Mouse (Mus musculus) common myeloid progenitor, adult 5-6 weeks (primary cell): ENCODE results near the gene Hlcs. TPM values are rescaled to one million over a fixed set of nuclear protein-coding genes. Genes with fewer than 3 reads are reported as not detected.

Source experiments
- ATAC-seq: replicated peaks from 2 replicates; pipeline ENCODE4 v1.8.0; 2016; ENCODE audit warnings: low read depth, mild to moderate bottlenecking, moderate TSS enrichment, inconsistent platforms; ENCODE audit not compliant: poor library complexity, severe bottlenecking
- total RNA-seq: library from RNA; stranded (forward); fragments of 200-1000, 187-1606 nt; gene quantifications from 2 replicates; pipeline ENCODE4 v1.2.3, GENCODE M21; 2017

Hlcs gene
- total RNA-seq, 1 experiment from 2014 or later = 11.3 TPM

GRCm38 (mm10) chr16:94122347-94122746, 191.0 kb downstream of the Hlcs start:
- ATAC-seq = peak; percentile 33

- no peak for ATAC-seq
Observed at GRCm38 (mm10) chr16:94118394-94118793, 195.0 kb downstream of the Hlcs start.

DNA sequence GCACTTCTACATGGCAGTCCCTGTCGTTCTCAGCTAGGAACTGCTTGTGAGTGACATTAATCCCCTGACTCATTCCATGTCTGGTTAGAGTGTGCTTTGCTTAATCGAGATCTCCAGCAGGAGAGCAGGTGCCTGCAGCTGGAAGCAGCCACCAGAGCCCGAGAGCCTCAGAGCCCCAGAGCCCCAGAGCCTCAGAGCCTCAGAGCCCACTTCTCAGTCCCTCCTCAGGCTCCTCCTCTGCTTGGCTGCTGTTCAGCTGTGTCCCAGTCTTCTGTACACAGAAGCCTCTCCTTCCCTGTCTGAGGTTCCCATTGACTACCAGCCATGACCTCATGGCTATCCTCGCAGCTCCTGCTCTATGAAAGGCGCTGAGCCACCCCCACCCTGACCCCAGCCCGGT, 196.0 kb downstream of the Hlcs start:
- ATAC-seq = no peak

DNA sequence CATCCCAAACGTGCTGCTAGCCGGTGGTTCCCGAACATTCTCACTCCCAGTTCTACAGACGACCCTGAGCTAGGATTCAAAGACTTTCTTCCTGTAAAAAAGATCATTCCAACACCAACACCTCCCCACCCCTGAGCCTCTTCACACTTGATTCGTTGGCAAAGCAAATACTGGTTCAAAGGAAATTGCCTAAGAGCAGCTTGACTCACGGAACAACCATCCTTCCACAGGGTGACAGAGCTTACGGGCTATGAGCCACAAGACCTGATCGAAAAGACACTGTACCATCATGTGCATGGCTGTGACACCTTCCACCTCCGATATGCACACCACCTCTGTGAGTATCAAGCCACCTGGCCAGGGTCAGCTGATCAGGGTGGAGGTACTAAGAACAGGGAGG, 198.7 kb downstream of the Hlcs start:
- no peak for ATAC-seq

- ATAC-seq = 0 out of 2 replicates have a peak, but pooled peaks have one; percentile 47
Observed at GRCm38 (mm10) chr16:94113160-94113559, 200.2 kb downstream of the Hlcs start.

GRCm38 (mm10) chr16:94097724-94098455, 215.5 kb downstream of the Hlcs start:
- ATAC-seq = no peak

GRCm38 (mm10) chr16:94096479-94096878, 216.9 kb downstream of the Hlcs start:
- no peak for ATAC-seq

DNA sequence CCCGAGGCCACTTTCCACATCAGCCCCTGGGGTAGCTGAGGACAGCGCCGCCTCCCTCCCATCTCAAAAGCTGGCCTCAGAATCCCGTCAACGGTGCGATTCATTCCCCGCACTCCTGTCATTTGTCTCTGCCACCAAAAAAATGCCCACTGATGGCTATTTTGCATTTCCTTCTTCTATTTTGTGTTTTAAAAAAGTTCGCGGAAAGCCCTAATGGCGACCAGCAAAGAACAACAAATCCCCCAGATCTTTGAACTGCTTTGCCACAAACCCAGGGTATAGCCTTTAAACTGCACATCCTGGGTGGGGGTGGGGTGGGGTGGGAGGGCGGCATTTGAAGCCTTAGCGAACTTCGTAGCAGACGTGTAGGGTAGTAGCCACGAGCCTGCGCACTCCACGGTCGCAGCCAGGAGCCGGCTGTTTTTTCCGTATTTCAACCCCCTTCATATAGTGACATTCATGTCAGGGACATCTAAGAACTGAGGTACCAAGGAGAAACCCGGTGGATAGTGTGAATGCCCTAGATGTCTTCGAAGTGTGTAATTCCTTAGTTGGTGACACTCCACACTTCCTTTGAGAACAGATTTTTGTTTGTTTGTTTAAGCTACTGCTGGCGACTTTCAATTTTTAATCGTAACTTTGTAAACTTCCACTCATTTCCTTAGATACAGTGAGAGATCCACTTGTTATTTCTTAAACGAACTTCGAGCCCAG, 218.1 kb downstream of the Hlcs start:
- ATAC-seq = no peak

DNA sequence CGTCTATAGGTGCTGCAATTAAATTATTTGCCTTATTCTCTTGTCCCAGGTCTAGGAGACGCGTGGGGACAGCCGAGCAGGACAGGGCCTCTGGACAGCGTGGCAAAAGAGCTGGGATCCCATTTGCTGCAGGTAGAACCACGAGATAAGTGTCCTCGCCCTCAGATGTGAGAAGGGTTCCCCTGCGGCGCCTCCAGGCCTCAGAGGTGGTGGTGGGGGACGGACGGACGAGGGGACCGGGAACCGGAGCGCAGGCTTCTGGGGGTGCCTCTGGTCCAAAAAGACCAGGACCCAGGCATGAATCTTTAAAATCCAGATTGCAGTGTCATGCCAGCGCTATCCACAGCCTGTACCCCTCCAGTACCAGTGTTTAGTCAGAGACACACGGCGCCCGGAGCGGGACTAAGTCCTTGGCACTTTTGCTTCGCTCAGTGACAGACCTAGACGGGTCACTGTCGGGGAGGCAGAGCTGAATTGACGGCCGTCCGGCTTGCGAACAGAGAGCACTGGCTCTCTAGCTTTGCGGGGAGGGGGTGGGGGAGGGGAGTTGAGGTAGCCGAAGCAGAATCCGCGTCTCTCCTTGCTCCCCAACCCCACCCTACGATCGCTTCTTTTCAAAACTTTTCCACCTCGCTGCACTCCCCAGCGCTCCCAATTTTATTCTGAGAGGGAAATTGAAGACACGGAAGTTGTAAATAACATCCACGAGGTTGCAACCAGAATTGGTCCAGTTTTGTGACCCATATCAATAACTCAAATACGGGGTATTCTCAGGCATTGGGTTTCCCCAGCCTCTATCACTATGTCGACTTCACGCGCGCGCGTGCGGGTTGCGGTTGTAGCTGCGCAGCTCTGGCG, 218.9 kb downstream of the Hlcs start:
- ATAC-seq = 0 out of 2 replicates have a peak, but pooled peaks have one; percentile 13

DNA sequence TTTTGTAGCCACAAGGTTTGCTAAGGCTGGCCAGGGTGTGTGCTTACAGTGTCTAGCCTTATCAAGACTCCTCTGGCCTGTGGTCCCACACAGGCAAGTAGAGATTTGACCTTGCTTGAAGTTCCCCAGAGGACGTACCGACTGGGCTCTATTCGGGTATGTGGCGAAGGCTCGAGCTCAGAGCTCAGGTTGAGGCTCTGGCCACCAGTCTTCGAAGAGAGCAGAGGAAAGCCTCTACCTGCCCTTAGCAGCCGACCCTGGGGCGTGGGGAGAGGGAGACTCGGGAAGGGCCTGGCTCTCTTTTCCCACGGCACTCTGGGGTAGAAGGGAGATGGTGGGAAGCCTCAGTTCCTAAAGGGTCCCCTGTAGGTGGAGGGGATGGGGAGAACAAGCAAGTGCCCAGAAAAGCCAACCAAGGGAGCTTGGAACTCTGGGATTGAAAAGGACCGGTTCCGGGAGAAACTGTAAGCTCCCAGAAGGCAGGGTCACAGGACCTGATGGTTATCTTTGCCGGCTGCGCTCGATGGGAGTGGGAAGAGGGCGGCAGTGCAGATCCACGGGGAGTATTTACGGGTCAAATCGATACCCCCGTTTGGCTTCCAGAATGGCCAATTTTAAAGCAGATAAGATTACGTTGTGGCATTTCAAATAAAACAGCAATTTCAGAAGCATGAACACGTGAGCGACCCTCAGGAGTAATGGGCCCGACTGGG, 220.1 kb downstream of the Hlcs start:
- no peak for ATAC-seq

DNA sequence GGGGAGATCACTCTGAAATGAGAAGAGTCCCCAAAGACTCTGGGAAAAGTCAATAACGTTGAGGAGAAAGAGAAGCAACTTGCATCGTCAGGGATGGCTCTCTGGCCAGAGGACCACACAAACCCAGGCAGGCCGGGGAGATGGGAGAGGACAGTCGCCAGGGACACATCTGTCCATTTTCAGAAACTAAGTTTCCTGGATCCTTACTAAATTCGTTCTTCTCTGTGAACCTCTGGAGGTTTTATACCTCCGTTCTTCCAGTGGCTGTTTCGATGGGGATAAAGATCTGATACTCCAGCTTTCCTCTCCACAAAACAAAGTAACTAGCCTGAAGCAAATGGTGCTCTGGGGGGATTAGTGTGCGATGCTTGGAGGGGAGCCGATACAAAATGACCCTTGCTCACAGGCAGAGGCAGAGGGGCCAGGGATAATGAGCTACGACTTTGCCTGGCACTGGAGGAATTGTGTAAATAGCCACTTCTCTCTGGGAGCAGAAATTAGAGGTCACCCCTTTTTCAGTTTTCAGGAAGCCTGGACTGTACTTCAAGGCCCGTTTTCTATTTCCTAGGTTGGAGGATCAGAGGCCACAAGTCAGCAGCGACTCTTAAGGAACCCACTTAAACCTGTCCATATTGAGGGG, 220.7 kb downstream of the Hlcs start:
- ATAC-seq = no peak

DNA sequence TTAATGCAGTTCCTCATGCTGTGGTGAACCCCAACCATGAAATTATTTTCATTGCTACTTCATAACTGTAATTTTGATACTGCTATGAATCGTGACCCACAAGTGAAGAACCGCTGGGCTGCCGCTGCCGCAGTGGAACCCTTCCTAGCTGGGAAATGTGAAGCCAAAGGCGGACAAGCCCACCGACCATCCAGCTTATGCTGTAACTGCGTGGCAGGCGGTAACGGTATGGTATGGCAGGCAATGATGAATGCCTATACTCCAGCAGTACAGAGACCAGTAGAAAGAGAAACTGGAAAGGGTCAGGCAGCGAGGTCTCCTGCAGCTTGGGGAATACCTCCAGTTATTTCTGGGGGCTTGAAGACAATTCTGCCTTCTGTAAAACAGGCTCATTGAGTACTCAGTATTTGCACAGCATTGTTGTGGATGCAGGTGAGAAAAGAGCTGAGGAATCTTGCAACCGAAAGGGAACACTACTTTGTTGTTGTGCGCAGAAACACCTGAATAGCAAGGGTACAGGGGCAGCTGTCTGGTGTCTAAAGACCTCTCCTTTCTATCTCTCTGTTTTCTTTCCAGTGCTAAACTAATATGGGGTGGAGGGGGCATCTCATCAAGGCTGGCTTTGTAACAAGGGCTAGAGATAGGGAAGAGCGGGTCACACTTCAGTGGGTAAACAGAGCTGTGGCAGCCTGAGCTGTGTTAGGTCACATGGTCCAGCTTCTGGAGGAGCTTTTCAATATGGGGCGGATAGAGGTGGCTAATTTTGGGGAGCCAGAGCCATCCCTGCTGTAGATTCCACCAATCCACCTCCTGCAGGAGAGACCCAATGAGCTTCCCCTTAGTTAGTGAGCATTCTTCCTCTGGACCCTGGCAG, 224.3 kb downstream of the Hlcs start:
- no peak for ATAC-seq

GRCm38 (mm10) chr16:94088226-94088748, 225.1 kb downstream of the Hlcs start:
- no peak for ATAC-seq

DNA sequence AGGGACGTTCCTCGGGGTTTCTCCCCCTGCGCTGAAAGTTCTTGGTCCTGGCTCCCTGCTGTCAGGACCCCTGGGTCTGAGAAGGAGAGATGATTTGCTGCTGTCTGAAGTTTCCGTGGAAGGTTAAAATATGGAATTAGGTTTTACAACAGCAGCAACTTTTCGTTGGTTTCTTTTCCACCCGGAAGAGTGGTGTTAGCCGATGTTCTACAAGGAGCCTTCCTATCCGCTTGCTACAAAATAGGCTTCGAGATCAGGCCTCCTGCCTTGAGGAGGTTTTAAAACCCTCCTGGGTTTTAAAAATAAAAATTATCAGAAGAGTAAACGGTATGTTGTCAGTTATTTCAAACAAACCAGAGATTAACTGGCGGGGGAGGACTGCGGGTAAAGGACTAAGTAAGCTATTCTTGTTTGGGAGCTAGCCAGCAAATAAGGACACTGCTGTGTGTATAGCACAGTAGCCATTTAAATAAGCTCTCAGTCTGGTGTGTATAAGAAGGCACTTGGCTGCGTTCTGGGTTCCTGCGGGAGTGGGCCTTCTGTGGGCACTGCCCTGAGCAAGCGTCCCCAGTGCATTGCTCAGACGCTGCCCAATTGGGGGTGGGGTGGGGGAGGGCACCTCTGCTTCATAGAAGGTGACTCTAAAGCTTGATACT, 225.7 kb downstream of the Hlcs start:
- no peak for ATAC-seq

DNA sequence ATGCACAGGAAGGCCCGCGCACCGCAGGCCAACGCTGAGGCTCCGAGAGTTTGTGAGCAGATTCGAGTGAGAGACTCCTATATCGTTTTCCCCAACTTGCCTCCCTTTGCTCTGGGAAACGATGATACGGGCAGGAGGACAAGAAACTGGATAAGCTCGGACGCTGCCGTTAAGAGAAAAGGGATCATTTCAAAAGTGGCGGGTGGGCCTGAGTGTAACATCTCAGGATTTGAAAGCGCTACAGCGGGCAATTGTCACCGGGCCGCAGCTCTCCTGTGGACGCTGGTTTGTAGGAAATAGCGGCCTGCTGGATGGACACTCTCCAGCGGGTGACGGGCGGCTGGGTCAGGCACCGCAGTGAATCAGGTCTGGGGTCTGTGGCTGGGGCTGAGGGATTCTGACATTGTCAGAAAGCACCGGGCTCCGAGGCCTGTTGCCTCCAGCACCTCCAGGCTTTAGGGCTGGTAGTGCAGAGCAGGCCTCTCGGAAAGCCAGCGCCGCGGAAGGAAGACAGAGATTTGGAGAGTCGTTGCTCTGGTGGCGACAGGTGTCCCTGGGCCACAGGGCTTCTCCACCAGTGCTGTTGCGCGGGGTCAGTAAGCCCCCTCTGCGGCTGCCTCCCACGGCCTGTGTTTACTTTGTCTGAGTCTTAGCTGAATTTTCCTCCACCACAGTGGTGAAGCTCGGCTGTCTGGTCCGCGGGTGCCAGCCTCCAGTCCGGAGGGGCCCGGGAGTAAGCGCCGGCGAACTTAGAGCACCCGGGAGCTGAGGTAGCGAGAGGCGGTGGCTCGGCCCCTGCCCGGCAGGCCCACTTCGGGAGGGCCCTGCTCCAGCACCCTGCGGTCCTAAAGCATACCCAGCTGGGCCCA, 226.4 kb downstream of the Hlcs start:
- ATAC-seq = no peak

DNA sequence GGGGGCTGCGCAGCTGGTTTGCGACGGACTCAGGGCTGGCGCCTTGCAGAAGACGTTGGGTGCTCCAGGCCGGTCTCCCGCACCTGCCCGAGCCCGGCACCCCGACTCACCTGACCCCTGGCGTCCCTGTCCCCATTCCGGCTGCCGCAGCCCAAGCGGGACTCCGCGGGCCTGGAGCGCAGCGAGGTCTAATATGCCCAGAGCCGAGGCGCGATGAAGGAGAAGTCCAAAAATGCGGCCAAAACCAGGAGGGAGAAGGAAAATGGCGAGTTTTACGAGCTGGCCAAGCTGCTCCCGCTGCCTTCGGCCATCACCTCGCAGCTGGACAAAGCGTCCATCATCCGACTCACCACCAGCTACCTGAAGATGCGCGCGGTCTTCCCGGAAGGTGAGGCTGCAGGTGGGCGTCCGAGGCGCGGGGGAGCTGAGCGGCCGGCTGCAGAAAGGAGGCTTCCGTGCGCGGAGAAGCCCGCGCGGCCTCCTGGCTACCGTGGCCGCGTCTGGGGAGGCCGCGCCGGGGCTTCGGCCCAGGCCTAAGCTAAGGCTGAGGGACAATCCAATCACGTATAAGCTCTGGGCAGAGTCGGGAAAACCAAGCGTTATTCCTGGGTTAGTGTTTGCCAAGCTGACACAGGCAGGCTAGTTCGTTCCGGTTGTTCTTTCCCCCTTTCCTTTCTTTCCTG, 227.6 kb downstream of the Hlcs start:
- no peak for ATAC-seq
